Mouse (Mus musculus): ENCODE results near the gene Mettl5.

- TF ChIP-seq POLR2A (IDR thresholded peaks at IDR 0.05; ENCODE audit: low read depth, low read length) (no peak), CTCF (IDR thresholded peaks at IDR 0.05; ENCODE audit: extremely low read depth, insufficient read length, insufficient replicate concordance, low read depth, low read length) (peak; percentile 58; the same call in 1 of the 2 replicates)
Measured at GRCm38 (mm10) chr2:69895502-69896223, 10.2 kb upstream of the Mettl5 start.
